Mouse (Mus musculus) thymus, adult 2 months (tissue): ENCODE data around the gene Gprc5c. TPM values are rescaled to one million over a fixed set of nuclear protein-coding genes. Genes with fewer than 3 reads are reported as not detected.
A peak's percentile ranks its signal among the peaks of the same experiment; 100 is the strongest.

Source experiments
- DNase-seq: peaks from one replicate; pipeline ENCODE4 v3.0.0; 2021
- H3K27ac ChIP-seq: fragments of 200-500 bp; 2 replicates; pipeline ENCODE4 v1.5.1; 2012; ENCODE audit warnings: low read length, control low read depth; ENCODE audit not compliant: control insufficient read depth, insufficient read depth
- H3K27me3 ChIP-seq: fragments of 200-500 bp; 2 replicates; pipeline ENCODE4 v1.6.1; 2012; ENCODE audit warnings: mild to moderate bottlenecking, low read length, moderate library complexity, mixed read lengths; ENCODE audit not compliant: control insufficient read depth, insufficient read depth
- H3K36me3 ChIP-seq: fragments of 200-500 bp; 2 replicates; pipeline ENCODE4 v1.6.1; 2012; ENCODE audit warnings: mild to moderate bottlenecking, low read length, moderate library complexity; ENCODE audit not compliant: control insufficient read depth, insufficient read depth
- H3K4me1 ChIP-seq: fragments of 200-500 bp; replicated peaks from 2 replicates; pipeline ENCODE4 v1.6.1; 2012; ENCODE audit warnings: low read length; ENCODE audit not compliant: control insufficient read depth, insufficient read depth
- H3K4me3 ChIP-seq: fragments of 200-500 bp; 2 replicates; pipeline ENCODE4 v1.5.1; 2012; ENCODE audit warnings: mild to moderate bottlenecking, low read length, control low read depth, moderate library complexity; ENCODE audit not compliant: control insufficient read depth, insufficient read depth
- CTCF ChIP-seq: fragments of 200-500 bp; IDR thresholded peaks from 2 replicates; pipeline ENCODE4 v1.5.1; 2012; ENCODE audit warnings: mild to moderate bottlenecking, control low read depth, low read length, moderate library complexity, borderline replicate concordance; ENCODE audit not compliant: control insufficient read depth, poor library complexity, insufficient read depth; ENCODE audit errors: extremely low read depth
- POLR2A ChIP-seq: fragments of 200-500 bp; IDR thresholded peaks from 2 replicates; pipeline ENCODE4 v1.6.1; 2012; ENCODE audit warnings: mild to moderate bottlenecking, low read length, control low read depth, moderate library complexity; ENCODE audit not compliant: control insufficient read depth, poor library complexity, insufficient read depth; ENCODE audit errors: extremely low read depth
- WGBS: fragments of 180-500 bp; shearing (Covaris S2); methylation state at CpG from one replicate; pipeline ENCODE4 v1.1.7; 2018; 5-methylcytosine and 5-hydroxymethylcytosine counted together
- polyA plus RNA-seq: library from polyadenylated mRNA; depleted of rRNA; stranded (reverse); fragments of >200 nt; gene quantifications from 2 replicates; pipeline ENCODE4 v1.2.3, GENCODE M21; 2012

Gene Gprc5c
- polyA plus RNA-seq, 1 experiment: 5.4 TPM

DNA sequence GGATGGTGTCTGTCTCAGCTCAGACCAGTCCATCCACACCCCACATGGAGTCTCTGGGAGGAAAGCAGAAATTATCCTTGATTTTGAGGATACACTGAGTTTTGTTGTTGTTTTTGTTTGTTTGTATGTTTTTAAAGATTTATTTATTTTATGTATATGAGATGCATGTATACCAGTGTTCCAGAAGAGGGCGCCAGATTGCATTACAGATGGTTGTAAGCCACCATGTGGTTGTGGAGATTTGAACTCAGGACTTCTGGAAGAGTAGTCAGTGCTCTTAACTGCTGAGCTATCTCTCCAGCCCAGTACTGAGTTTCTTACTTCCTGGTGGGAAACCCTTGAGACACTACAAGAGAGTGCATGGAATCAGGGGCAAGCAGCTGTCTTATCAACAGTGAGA lies 41.6 kb upstream of the Gprc5c start:
- DNase-seq: no peak
- H3K36me3 ChIP-seq: no peaks in the 10 kb centered on the region
- WGBS: 76% methylated on average over 1 of the region's 1 CpGs

DNA sequence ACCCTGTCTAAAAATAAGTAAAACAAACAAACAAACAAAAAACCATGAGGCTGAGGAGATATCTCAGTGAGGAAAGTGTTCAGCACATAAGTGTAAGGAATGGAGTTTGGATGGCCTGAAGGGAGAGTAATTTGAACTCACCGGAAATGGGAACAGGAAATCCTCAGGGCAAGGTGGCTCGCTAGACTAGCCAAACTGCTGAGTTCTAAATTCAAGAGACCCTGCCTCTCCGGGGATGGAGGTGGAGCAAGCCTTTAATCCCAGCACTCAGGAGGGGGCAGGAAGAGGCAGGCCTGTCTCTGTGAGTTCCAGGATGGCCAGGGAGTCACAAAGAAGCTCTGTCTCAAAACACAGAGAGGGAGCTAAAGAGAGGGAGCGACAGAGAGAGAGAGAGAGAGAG lies 40.6 kb upstream of the Gprc5c start:
- no peak overlapping the region for H3K4me3 ChIP-seq
- TF ChIP-seq POLR2A (no peak), CTCF (no peak)
- no peaks in the 10 kb centered on the region for H3K36me3 ChIP-seq
- 34% methylated on average over 4 of the region's 4 CpGs for WGBS
- no peak overlapping the region for H3K27ac ChIP-seq
- DNase-seq: no peak
- H3K27me3 ChIP-seq: no peaks in the 10 kb centered on the region
- H3K4me1 ChIP-seq: peaks cover 21% of the 10 kb centered on the region

More for the DNA sequence above, 41.6 kb upstream of the Gprc5c start:
- Histone ChIP-seq H3K4me1 (peaks cover 14% of the 10 kb centered on the region), H3K27me3 (no peaks in the 10 kb centered on the region), H3K27ac (no peak overlapping the region), H3K4me3 (no peak overlapping the region)
- TF ChIP-seq POLR2A (no peak), CTCF (no peak)

DNA sequence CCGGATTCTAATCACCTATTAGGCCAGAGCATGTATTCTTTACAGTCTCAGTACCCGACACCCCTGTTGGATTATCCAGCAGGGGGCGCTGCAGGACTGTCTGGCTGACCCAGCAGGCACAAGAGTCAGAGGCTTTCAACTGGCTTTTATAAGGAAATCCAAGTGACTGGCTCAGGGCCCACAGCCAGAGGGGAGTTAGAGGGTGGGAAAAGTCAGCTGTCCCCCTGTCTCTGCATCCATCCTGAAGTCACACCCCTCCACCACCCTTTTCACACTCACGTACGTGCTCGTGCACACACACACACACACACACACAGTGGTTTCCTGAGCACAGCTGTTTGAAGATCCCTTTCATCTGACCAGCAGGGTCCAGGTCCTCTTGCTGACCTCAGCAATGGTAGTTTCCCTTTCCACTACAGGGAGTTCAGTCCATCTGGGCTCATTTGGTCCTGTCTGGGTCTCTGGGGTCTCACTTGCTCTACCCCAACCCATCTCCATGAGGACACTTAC lies 38.2 kb upstream of the Gprc5c start:
- peaks cover 21% of the 10 kb centered on the region for H3K4me1 ChIP-seq
- no peak overlapping the region for H3K4me3 ChIP-seq
- peak; percentile 83 for DNase-seq
- no peaks in the 10 kb centered on the region for H3K27me3 ChIP-seq
- WGBS: 20% methylated on average over 6 of the region's 6 CpGs
- TF ChIP-seq CTCF: peak; percentile 78; the same call in 1 of the 2 replicates
- TF ChIP-seq POLR2A: no peak
- H3K27ac ChIP-seq: no peak overlapping the region
- no peaks in the 10 kb centered on the region for H3K36me3 ChIP-seq

DNA sequence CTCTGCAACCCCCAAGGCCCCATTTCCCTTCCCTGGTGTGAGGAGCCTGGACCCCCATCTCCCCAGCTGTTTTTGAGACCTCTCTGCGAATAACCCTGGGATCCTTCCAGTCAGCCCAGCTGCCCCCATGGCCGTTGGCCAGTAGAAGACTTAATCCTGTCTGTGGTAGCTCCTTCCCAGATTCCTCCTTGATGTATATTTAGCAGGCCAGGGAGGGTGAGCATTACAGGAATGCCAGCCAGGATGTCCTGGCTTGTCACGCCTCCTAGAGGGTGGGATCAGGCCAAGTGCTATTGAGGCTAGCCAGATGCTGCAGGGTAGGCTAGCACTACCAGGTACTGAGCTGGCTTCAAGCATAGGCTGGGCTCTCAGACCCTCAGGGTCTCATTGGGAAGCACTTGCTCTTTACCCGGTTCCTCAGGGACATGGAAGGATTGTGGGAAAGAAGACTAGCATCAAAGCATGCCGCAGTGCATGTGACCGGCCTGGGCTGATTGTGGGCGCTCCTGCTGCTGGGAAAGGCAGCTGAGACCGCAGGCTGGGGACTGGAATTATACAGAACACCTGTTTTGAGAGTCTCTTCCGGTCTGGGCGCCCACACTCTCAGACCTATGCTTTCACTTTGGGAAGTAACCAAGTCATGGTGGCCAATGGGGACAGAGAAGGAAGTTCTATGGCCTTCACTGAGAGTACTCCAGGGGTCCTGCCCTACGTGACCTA lies 35.9 kb upstream of the Gprc5c start:
- Histone ChIP-seq H3K27me3 (no peaks in the 10 kb centered on the region), H3K4me1 (peaks cover 17% of the 10 kb centered on the region), H3K4me3 (no peak overlapping the region), H3K27ac (no peak overlapping the region), H3K36me3 (no peaks in the 10 kb centered on the region)
- WGBS: 36% methylated on average over 11 of the region's 11 CpGs
- no peak for DNase-seq
- TF ChIP-seq CTCF: no peak
- no peak for TF ChIP-seq POLR2A

DNA sequence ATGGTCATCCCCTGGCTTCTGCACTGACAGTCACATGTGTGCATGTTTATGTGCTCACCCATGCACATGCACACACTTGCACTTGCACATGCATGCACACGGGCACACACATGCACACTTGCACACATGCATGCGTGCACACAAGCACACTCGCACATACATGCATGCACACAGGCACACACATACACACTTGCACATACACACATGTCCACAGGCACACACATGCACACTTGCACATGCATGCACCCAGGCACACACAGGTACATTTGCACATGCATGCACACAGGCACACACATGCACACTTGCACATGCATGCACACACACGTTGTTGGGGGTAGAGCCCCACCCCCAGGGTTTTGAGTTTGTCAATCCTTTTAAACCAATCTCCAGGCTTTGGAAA lies 34.0 kb upstream of the Gprc5c start:
- no peak overlapping the region for H3K4me3 ChIP-seq
- H3K36me3 ChIP-seq: no peaks in the 10 kb centered on the region
- H3K27ac ChIP-seq: no peak overlapping the region
- no peak for DNase-seq
- TF ChIP-seq CTCF: no peak
- H3K4me1 ChIP-seq: peaks cover 17% of the 10 kb centered on the region
- H3K27me3 ChIP-seq: no peaks in the 10 kb centered on the region
- 85% methylated on average over 4 of the region's 4 CpGs for WGBS

DNA sequence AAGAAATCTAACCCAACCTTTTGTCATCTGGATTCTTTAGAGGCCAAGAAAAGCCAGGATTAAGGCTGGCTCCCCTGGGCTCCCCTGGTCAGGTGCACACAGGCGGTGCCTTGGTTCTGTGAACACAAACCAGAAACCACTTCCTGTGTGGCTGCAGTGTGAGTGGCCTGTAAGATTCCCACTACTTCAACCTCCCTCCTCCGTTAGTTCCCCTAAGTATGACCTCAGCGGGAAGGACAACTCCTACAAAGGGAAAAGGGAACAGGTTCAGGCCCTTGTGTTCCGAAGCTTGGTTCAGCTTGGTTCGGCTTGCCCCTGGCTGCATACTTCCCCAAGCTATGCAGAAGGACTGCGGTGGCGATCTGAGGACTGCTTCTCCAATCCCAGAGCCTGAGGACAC lies 32.8 kb upstream of the Gprc5c start:
- Histone ChIP-seq H3K4me1 (peaks cover 17% of the 10 kb centered on the region), H3K27ac (no peak overlapping the region), H3K36me3 (no peaks in the 10 kb centered on the region), H3K27me3 (no peaks in the 10 kb centered on the region), H3K4me3 (no peak overlapping the region)
- DNase-seq: no peak
- TF ChIP-seq CTCF: no peak
- TF ChIP-seq POLR2A: no peak
- WGBS: 36% methylated on average over 7 of the region's 7 CpGs

DNA sequence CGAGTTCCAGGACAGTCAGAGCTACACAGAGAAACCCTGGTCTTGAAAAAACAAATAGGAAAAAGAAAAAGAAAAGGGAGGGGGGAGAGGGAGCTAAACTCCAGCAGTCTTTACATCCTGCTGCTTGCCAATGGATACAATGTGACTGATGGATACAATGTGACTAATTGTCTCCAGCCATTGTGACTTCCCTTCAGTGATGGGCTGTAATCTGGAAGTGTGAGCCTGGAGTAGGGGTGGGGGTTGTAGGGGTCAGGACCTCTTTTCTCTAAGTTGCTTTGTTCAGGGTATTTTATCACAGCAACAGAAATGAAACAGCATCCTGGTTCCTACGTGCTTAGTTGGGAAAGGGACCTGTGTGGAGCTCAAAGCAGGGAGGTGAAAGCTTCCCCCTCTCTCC lies 31.8 kb upstream of the Gprc5c start:
- Histone ChIP-seq H3K4me1 (peaks cover 17% of the 10 kb centered on the region), H3K36me3 (no peaks in the 10 kb centered on the region), H3K27ac (no peak overlapping the region), H3K4me3 (no peak overlapping the region), H3K27me3 (no peaks in the 10 kb centered on the region)
- WGBS: 86% methylated on average over 2 of the region's 2 CpGs
- no peak for DNase-seq
- TF ChIP-seq POLR2A (no peak), CTCF (no peak)
